Mouse (Mus musculus) telencephalon, adult 2 months (tissue): Measurements from ENCODE around the gene Tsga10ip.
A peak's percentile ranks its signal among the peaks of the same experiment; 100 is the strongest.
"Not testable (repeated sequence)": the region's sequence is repeated elsewhere in the genome, so short reads cannot be mapped to it uniquely, and the experiment has no call there.

ENCODE experiments used
- DNase-seq: peaks from one replicate; pipeline ENCODE4 v3.0.0-alpha.2; 2011; ENCODE audit warnings: low read depth, low spot score

Tsga10ip gene

GRCm38 (mm10) chr19:5390416-5390815 lies 11.9 kb downstream of the Tsga10ip start:
- DNase-seq: no peak

GRCm38 (mm10) chr19:5389647-5390046 lies 12.7 kb downstream of the Tsga10ip start:
- DNase-seq: no peak

- peak; percentile 96 for DNase-seq
Observed at GRCm38 (mm10) chr19:5388588-5389242, 13.6 kb downstream of the Tsga10ip start, which contains the start of gene Sart1. Gene Sart1 (minus strand): TSS chr19:5388703.

- no peak for DNase-seq
Observed at GRCm38 (mm10) chr19:5388011-5388441, 14.3 kb downstream of the Tsga10ip start.

GRCm38 (mm10) chr19:5384715-5385114 lies 17.6 kb downstream of the Tsga10ip start:
- no peak for DNase-seq

GRCm38 (mm10) chr19:5383326-5383725 lies 19.0 kb downstream of the Tsga10ip start:
- DNase-seq: no peak

GRCm38 (mm10) chr19:5377446-5377845 lies 24.9 kb downstream of the Tsga10ip start:
- peak; percentile 17 for DNase-seq

- DNase-seq: no peak
Observed at GRCm38 (mm10) chr19:5374748-5375147, 27.6 kb downstream of the Tsga10ip start.

GRCm38 (mm10) chr19:5374177-5374576 lies 28.1 kb downstream of the Tsga10ip start:
- DNase-seq: no peak

- DNase-seq: no peak
Observed at GRCm38 (mm10) chr19:5372724-5373123, 29.6 kb downstream of the Tsga10ip start.

- no peak for DNase-seq
Observed at GRCm38 (mm10) chr19:5370932-5371331, 31.4 kb downstream of the Tsga10ip start.

GRCm38 (mm10) chr19:5367455-5367854 lies 34.9 kb downstream of the Tsga10ip start:
- no peak for DNase-seq

- DNase-seq: no peak
Observed at GRCm38 (mm10) chr19:5367053-5367359, 35.3 kb downstream of the Tsga10ip start, which contains the start of gene Banf1. Gene Banf1 (minus strand): TSS chr19:5367168.

GRCm38 (mm10) chr19:5366175-5367052 lies 35.9 kb downstream of the Tsga10ip start, which contains the start of gene Eif1ad:
Gene Eif1ad (plus strand): TSS chr19:5366741.
- peak; percentile 99 for DNase-seq

GRCm38 (mm10) chr19:5365751-5366150 lies 36.6 kb downstream of the Tsga10ip start:
- no peak for DNase-seq

- no peak for DNase-seq
Observed at GRCm38 (mm10) chr19:5364124-5364523, 38.2 kb downstream of the Tsga10ip start.

- DNase-seq: no peak
Observed at GRCm38 (mm10) chr19:5362186-5362585, 40.1 kb downstream of the Tsga10ip start.

- DNase-seq: no peak
Observed at GRCm38 (mm10) chr19:5356080-5356479, 46.2 kb downstream of the Tsga10ip start.

- no peak for DNase-seq
Observed at GRCm38 (mm10) chr19:5353609-5354008, 48.7 kb downstream of the Tsga10ip start.

GRCm38 (mm10) chr19:5349502-5349873 lies 52.8 kb downstream of the Tsga10ip start, which contains the start of gene Cst6:
Gene Cst6 (minus strand): TSS chr19:5349574.
- DNase-seq: not testable (repeated sequence)

GRCm38 (mm10) chr19:5348526-5349501 lies 53.5 kb downstream of the Tsga10ip start:
- peak; percentile 34 for DNase-seq
